Mouse (Mus musculus) spleen, adult 2 months (tissue): ENCODE data around the gene Nfib. TPM values are rescaled to one million over a fixed set of nuclear protein-coding genes. Genes with fewer than 3 reads are reported as not detected.

Experiments used
- DNase-seq, 2 experiments: peaks; one replicate each; pipeline versions ENCODE4 v3.0.0 to v3.0.0-alpha.2; 2012 to 2021; ENCODE audit warnings: low spot score in 2 of 2, low read depth in 1 of 2
- H3K27ac ChIP-seq: fragments of 200-500 bp; 2 replicates; pipeline ENCODE4 v1.5.1; 2012; ENCODE audit warnings: low read length, inconsistent platforms; ENCODE audit not compliant: insufficient read depth
- H3K27me3 ChIP-seq: fragments of 200-500 bp; 2 replicates; pipeline ENCODE4 v1.6.1; 2012; ENCODE audit warnings: mild to moderate bottlenecking, moderate library complexity, low read length, inconsistent platforms; ENCODE audit not compliant: control insufficient read depth, insufficient read depth
- H3K36me3 ChIP-seq: fragments of 200-500 bp; 2 replicates; pipeline ENCODE4 v1.6.1; 2012; ENCODE audit warnings: mild to moderate bottlenecking, low read length, inconsistent platforms; ENCODE audit not compliant: control insufficient read depth, insufficient read depth
- H3K4me1 ChIP-seq: fragments of 200-500 bp; 2 replicates; pipeline ENCODE4 v1.6.1; 2011; ENCODE audit warnings: inconsistent platforms; ENCODE audit not compliant: control insufficient read depth, insufficient read depth, insufficient read length
- H3K4me3 ChIP-seq: fragments of 200-500 bp; 2 replicates; pipeline ENCODE4 v1.5.1; 2011; ENCODE audit warnings: mild to moderate bottlenecking, inconsistent platforms; ENCODE audit not compliant: insufficient read depth, insufficient read length; ENCODE audit errors: extremely low read depth
- CTCF ChIP-seq: fragments of 200-500 bp; IDR thresholded peaks from 2 replicates; pipeline ENCODE4 v1.5.1; 2011; ENCODE audit warnings: mild to moderate bottlenecking, inconsistent platforms; ENCODE audit not compliant: insufficient read depth, insufficient read length, insufficient replicate concordance; ENCODE audit errors: extremely low read depth
- POLR2A ChIP-seq: fragments of 200-500 bp; IDR thresholded peaks from 2 replicates; pipeline ENCODE4 v1.6.1; 2011; ENCODE audit warnings: low read depth, low read length, inconsistent platforms
- WGBS: fragments of 180-500 bp; shearing (Covaris S2); methylation state at CpG from one replicate; pipeline ENCODE4 v1.1.7; 2018; 5-methylcytosine and 5-hydroxymethylcytosine counted together
- polyA plus RNA-seq: library from polyadenylated mRNA; depleted of rRNA; stranded (reverse); fragments of >200 nt; gene quantifications from 2 replicates; pipeline ENCODE4 v1.2.3, GENCODE M21; 2012

Nfib gene
- polyA plus RNA-seq, 1 experiment, result 2.3 TPM

GRCm38 (mm10) chr4:82691126-82692008 is 14.2 kb downstream of the Nfib start:
- no peaks in the 10 kb centered on the region for H3K4me1 ChIP-seq
- TF ChIP-seq POLR2A (no peak), CTCF (no peak)
- H3K27me3 ChIP-seq, result no peaks in the 10 kb centered on the region
- no peak overlapping the region for H3K27ac ChIP-seq
- WGBS, result 72% methylated on average over 4 of the region's 4 CpGs
- H3K36me3 ChIP-seq, result no peaks in the 10 kb centered on the region
- no peak for DNase-seq
- H3K4me3 ChIP-seq, result no peak overlapping the region

- Histone ChIP-seq H3K4me3 (no peak overlapping the region), H3K27me3 (no peaks in the 10 kb centered on the region), H3K36me3 (no peaks in the 10 kb centered on the region), H3K27ac (no peak overlapping the region), H3K4me1 (no peaks in the 10 kb centered on the region)
- no peak for TF ChIP-seq CTCF
- TF ChIP-seq POLR2A, result no peak
- DNase-seq, result no peak
- WGBS, result 81% methylated on average over 7 of the region's 7 CpGs
These were observed 15.3 kb downstream of the Nfib start for GRCm38 (mm10) chr4:82690267-82690666.

DNA sequence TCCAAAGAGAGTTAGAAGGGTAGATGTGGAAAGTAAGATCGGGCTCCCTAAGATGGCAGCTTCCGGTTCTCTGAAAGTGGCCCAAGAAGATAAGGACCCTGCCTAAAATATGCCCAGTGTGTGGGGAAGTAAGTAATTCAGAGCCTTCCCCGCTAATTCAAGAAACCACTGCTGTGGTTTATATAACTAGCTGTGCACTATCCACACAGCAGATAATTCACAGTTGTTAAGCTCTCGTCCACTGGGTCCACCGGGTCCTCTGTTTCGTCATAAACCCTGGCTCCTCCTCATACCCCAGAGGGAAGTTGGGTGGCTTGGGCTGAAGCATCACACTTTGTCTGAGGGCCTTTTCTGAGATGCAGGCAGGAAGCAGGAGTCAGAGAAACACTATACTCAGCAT is 19.5 kb downstream of the Nfib start:
- WGBS, result 30% methylated on average over 6 of the region's 6 CpGs
- no peak overlapping the region for H3K27ac ChIP-seq
- H3K36me3 ChIP-seq, result no peaks in the 10 kb centered on the region
- no peak for TF ChIP-seq CTCF
- no peak for TF ChIP-seq POLR2A
- no peaks in the 10 kb centered on the region for H3K27me3 ChIP-seq
- no peak for DNase-seq
- no peaks in the 10 kb centered on the region for H3K4me1 ChIP-seq
- no peak overlapping the region for H3K4me3 ChIP-seq

GRCm38 (mm10) chr4:82684088-82684715 is 21.3 kb downstream of the Nfib start:
- DNase-seq, result no peak
- 89% methylated on average over 12 of the region's 12 CpGs for WGBS

DNA sequence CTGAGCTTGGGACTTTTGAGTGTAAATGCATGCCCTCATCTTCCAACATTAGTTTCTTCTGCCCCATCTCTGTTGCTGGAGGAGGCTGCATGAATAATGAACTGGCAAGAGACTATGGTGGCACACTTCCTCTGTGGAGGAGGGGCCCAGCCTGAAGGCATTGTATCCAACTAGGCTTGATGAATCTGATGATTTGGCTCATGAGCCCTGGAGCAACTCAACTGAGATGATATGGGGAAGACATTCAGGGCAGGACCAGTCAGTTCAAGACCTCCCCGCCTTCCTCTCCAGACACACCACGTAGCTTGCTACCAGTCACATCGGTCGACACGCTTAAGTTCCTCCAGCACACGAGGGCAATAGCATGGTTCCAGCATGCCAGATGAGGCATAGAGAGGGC is 22.0 kb downstream of the Nfib start:
- TF ChIP-seq CTCF, result no peak
- TF ChIP-seq POLR2A, result no peak
- no peak for DNase-seq
- Histone ChIP-seq H3K36me3 (no peaks in the 10 kb centered on the region), H3K4me3 (no peak overlapping the region), H3K4me1 (no peaks in the 10 kb centered on the region), H3K27me3 (no peaks in the 10 kb centered on the region), H3K27ac (no peak overlapping the region)
- WGBS, result 89% methylated on average over 6 of the region's 6 CpGs

More at GRCm38 (mm10) chr4:82684088-82684715, 21.3 kb downstream of the Nfib start:
- Histone ChIP-seq H3K27ac (no peak overlapping the region), H3K4me3 (no peak overlapping the region), H3K4me1 (no peaks in the 10 kb centered on the region), H3K27me3 (no peaks in the 10 kb centered on the region), H3K36me3 (no peaks in the 10 kb centered on the region)
- TF ChIP-seq POLR2A (no peak), CTCF (no peak)

- WGBS, result 90% methylated on average over 2 of the region's 2 CpGs
- Histone ChIP-seq H3K36me3 (no peaks in the 10 kb centered on the region), H3K4me3 (no peak overlapping the region), H3K4me1 (no peaks in the 10 kb centered on the region), H3K27ac (no peak overlapping the region), H3K27me3 (no peaks in the 10 kb centered on the region)
- DNase-seq, result no peak
- no peak for TF ChIP-seq CTCF
- TF ChIP-seq POLR2A, result no peak
These were observed 29.4 kb downstream of the Nfib start for GRCm38 (mm10) chr4:82676104-82676503.

- Histone ChIP-seq H3K27ac (no peak overlapping the region), H3K4me1 (no peaks in the 10 kb centered on the region), H3K27me3 (no peaks in the 10 kb centered on the region), H3K36me3 (no peaks in the 10 kb centered on the region), H3K4me3 (no peak overlapping the region)
- no peak for DNase-seq
- WGBS, result 86% methylated on average over 3 of the region's 3 CpGs
- TF ChIP-seq POLR2A (no peak), CTCF (no peak)
These were observed 38.2 kb downstream of the Nfib start for GRCm38 (mm10) chr4:82667271-82667872.
